22 mouse cellular contexts compared by ENCODE assay signal in genomic region chr13:80518836-80519235, GRCm38 (mm10).
DNase-seq lines count a peak whose midpoint lies in the region; TF ChIP-seq lines count a peak whose summit lies in the region.
"Had no signal": no experiment of that assay in that cellular context is flagged by ENCODE, and none has a peak within 500 bp of the region (broad histone marks: within the 10 kb centered on the region; RNA-seq: fewer than 3 reads in every experiment).

No protein-coding gene starts in this region.

- H3K27ac ChIP-seq in layer of hippocampus, adult 2 months, result no peak overlapping the region
- H3K27ac ChIP-seq: embryonic facial prominence, embryonic 12.5 days; forebrain, embryonic 12.5 days; hindbrain, embryonic 15.5 days; limb, embryonic 10.5 days; neural tube, embryonic 12.5 days had no signal

- H3K27me3 ChIP-seq in E14TG2a.4 (ENCODE audit: insufficient read depth, low read length), result no peaks in the 10 kb centered on the region
- H3K27me3 ChIP-seq: embryonic facial prominence, embryonic 12.5 days; forebrain, embryonic 12.5 days; hindbrain, embryonic 15.5 days; neural tube, embryonic 12.5 days had no signal

- no peaks in the 10 kb centered on the region for H3K9me3 ChIP-seq in E14TG2a.4 (ENCODE audit: low read length)
- H3K9me3 ChIP-seq: embryonic facial prominence, embryonic 12.5 days; forebrain, embryonic 12.5 days; hindbrain, embryonic 15.5 days; limb, embryonic 10.5 days; neural tube, embryonic 12.5 days had no signal

- no peaks in the 10 kb centered on the region for H3K36me3 ChIP-seq in E14TG2a.4 (ENCODE audit: insufficient read depth, low read length)
- H3K36me3 ChIP-seq: embryonic facial prominence, embryonic 12.5 days; forebrain, embryonic 12.5 days; hindbrain, embryonic 15.5 days; limb, embryonic 10.5 days; neural tube, embryonic 12.5 days had no signal

- H3K4me3 ChIP-seq in layer of hippocampus, adult 2 months, result no peak overlapping the region
- no peak overlapping the region for H3K4me3 ChIP-seq in E14TG2a.4 (replicated peaks; ENCODE audit: low read length)
- H3K4me3 ChIP-seq: embryonic facial prominence, embryonic 12.5 days; erythroblast, embryonic 14.5 days; forebrain, embryonic 12.5 days; hindbrain, embryonic 15.5 days; limb, embryonic 10.5 days; neural tube, embryonic 12.5 days had no signal

- no peaks in the 10 kb centered on the region for H3K4me1 ChIP-seq in E14TG2a.4 (replicated peaks; ENCODE audit: low read depth, low read length)
- H3K4me1 ChIP-seq: embryonic facial prominence, embryonic 12.5 days; limb, embryonic 10.5 days; neural tube, embryonic 12.5 days had no signal

- peak; percentile 32 for TF ChIP-seq CTCF in layer of hippocampus, adult 2 months (conservative IDR thresholded peaks at IDR 0.05)
- TF ChIP-seq CTCF in E14TG2a.4 (conservative IDR thresholded peaks at IDR 0.05; ENCODE audit: low read length), result peak; percentile 61

- DNase-seq in layer of hippocampus, adult 2 months (ENCODE audit: low spot score in 2 of 2), result no peak
- no peak for DNase-seq in layer of hippocampus, adult 18-20 months (ENCODE audit: low spot score in 2 of 2)
- DNase-seq in A20 (ENCODE audit: low read depth, low spot score) (peak; percentile 2), ZHBTc4 (ENCODE audit: low read depth, low spot score) (peak; percentile 47)
- DNase-seq in urinary bladder, postnatal 25 days (ENCODE audit: low spot score), result no peak
- no peak for DNase-seq in right cerebral cortex, adult 2 months (ENCODE audit: low spot score in 2 of 2)
- DNase-seq: cerebellum, adult 11 months; cerebellum, adult 9-11 months; gastrocnemius, postnatal 36 days; kidney, adult 9 months; kidney, postnatal 25 days; layer of hippocampus, adult 9-11 months; midbrain, embryonic 14.5 days; retina, postnatal 1 day; thymus, postnatal 36 days had no signal

Comparison
In these comparisons a context has a peak if more than half of its experiments do, and no peak if none do; other contexts are left out.
1. DNase-seq: peak in A20 (single experiment) and ZHBTc4 (single experiment); none in layer of hippocampus, adult 2 months (0 of 2), layer of hippocampus, adult 18-20 months (0 of 2), urinary bladder, postnatal 25 days (single experiment) and right cerebral cortex, adult 2 months (0 of 2).